Mouse (Mus musculus): ENCODE data around the gene Gm13287.
"Not testable (repeated sequence)": the region's sequence is repeated elsewhere in the genome, so short reads cannot be mapped to it uniquely, and the experiment has no call there.

The Gm13287 gene

DNA sequence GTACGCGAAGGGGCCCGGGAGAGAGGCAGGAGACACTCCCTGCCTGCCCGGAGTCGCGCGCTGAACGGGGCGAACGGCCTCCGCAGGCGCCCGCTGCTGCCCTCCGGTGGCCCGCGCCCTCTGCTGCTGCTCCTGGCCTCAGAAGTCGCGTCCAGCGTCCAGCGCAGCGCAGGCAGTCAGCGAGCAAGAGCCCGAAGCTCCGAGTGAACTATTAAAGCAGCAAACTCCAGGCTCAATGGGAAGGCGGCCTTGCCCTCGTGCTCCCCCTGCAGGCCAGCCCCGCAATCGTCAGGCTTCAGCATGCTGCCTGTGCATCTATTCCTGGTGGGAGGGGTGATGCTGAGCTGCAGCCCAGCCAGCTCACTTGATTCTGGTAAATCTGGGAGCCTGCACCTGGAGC, 6.0 kb upstream of the Gm13287 start, which contains the start of gene Gm13279:
Gene Gm13279 (plus strand): TSS at position 301 of the 400 bp plus-strand sequence.
- DNase-seq (ENCODE audit: low read depth, low spot score): not testable (repeated sequence)

DNA sequence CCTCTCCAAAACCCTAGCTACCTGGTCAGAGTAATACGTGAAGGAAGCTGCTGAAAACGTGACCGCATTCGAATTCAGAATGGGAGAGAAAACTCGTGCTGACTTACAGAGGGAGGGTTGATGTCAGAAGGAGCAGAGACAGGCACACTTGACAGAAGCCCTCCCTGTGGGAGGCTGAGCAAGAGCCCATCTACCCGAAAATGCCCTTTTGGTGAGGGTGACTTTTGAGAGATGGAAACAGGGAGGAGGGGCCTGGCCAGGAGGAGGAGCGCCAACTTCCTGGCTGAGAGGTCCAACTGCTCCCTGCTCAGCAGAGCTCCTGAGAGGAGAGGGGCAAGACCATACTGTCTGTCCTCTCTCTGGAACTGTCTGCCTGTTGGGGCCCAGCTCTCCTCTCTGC, 3.7 kb upstream of the Gm13287 start, which contains the start of gene Gm13285:
Gene Gm13285 (plus strand): TSS at position 301 of the 400 bp plus-strand sequence.
- not testable (repeated sequence) for DNase-seq (ENCODE audit: low read depth, low spot score)

DNA sequence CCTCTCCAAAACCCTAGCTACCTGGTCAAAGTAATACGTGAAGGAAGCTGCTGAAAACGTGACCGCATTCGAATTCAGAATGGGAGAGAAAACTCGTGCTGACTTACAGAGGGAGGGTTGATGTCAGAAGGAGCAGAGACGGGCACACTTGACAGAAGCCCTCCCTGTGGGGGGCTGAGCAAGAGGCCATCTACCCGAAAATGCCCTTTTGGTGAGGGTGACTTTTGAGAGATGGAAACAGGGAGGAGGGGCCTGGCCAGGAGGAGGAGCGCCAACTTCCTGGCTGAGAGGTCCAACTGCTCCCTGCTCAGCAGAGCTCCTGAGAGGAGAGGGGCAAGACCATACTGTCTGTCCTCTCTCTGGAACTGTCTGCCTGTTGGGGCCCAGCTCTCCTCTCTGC, 2.2 kb downstream of the Gm13287 start, which contains the start of gene Gm13288:
Gene Gm13288 (plus strand): TSS at position 301 of the 400 bp plus-strand sequence.
- not testable (repeated sequence) for DNase-seq (ENCODE audit: low read depth, low spot score)

GRCm38 (mm10) chr4:88805761-88806160, 2.7 kb downstream of the Gm13287 start:
- DNase-seq (ENCODE audit: low read depth, low spot score): not testable (repeated sequence)

- no peak for DNase-seq (ENCODE audit: low read depth, low spot score)
Measured at GRCm38 (mm10) chr4:88815928-88816327, 12.9 kb downstream of the Gm13287 start, which contains the start of gene Ifna7. Ifna7 (plus strand) TSS chr4:88816228.

- DNase-seq (ENCODE audit: low read depth, low spot score): no peak
Measured at GRCm38 (mm10) chr4:88819659-88820058, 16.6 kb downstream of the Gm13287 start, which contains the start of gene Ifna11. Ifna11 (plus strand) TSS chr4:88819959.

DNA sequence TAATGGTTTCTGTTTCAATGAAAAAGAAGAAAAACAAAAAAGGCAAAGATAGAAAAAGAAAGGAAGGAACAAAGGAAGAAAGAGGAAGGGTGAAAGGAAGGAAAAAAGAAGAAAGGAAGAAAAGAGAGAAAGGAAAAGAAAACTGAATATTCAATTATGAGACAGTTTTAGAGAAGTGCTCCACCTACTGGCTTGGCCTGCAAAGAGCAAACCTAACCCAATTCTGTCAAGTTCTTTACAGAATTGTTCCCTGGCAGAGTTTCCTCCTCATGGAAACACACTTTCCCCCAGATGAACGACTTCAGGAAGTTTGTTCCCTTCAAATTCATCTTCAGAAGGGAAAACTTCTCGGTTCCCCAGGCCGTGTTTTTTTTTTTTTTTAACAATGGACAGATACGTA, 19.9 kb downstream of the Gm13287 start:
- DNase-seq (ENCODE audit: low read depth, low spot score): no peak

DNA sequence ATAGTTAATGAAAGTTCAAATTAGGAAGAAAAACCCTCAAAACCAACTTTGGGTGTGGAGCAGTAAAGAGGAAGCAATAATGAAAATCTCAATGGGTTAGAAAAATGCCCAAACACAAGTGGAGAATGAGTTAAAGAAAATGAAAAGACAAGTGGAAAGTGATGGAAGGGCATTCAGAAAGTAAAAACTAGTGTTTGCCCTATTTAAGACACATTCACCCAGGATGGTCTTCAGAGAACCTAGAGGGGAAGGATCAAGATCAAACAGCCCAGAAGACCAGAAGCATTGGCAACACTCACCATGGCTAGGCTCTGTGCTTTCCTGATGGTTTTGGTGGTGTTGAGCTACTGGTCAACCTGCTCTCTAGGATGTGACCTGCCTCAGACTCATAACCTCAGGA, 24.1 kb downstream of the Gm13287 start, which contains the start of gene Ifna6:
Gene Ifna6 (plus strand): TSS at position 301 of the 400 bp plus-strand sequence.
- DNase-seq (ENCODE audit: low read depth, low spot score): not testable (repeated sequence)

GRCm38 (mm10) chr4:88830523-88830922, 27.5 kb downstream of the Gm13287 start:
- no peak for DNase-seq (ENCODE audit: low read depth, low spot score)

DNA sequence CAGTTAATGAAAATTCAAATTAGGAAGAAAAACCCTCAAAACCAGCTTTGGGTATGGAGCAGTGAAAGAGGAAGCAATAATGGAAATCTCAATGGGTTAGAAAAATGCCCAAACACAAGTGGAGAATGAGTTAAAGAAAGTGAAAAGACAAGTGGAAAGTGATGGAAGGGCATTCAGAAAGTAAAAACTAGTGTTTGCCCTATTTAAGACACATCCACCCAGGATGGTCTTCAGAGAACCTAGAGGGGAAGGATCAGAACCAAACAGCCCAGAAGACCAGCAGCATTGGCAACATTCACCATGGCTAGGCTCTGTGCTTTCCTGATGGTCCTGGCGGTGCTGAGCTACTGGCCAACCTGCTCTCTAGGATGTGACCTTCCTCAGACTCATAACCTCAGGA, 32.2 kb downstream of the Gm13287 start, which contains the start of gene Ifna5:
Gene Ifna5 (plus strand): TSS at position 301 of the 400 bp plus-strand sequence.
- DNase-seq (ENCODE audit: low read depth, low spot score): not testable (repeated sequence)

DNA sequence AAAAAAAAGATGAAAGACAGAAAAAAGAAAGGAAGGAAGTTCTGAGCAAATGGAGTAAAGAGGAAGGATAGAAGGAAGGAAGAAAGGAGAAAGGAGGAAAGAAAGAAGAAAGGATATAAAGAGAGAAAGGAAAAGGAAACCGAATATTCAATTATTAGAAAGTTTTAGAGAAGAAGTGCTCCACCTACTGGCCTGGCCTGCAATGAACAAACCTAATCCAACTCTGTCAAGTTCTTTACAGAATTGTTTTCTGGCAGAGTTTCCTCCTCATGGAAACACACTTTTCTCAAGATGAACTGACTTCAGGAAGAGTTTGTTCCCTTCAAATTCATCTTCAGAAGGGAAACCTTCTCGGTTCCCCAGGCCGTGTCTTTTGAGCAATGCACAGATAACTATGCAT, 35.8 kb downstream of the Gm13287 start:
- DNase-seq (ENCODE audit: low read depth, low spot score): no peak

DNA sequence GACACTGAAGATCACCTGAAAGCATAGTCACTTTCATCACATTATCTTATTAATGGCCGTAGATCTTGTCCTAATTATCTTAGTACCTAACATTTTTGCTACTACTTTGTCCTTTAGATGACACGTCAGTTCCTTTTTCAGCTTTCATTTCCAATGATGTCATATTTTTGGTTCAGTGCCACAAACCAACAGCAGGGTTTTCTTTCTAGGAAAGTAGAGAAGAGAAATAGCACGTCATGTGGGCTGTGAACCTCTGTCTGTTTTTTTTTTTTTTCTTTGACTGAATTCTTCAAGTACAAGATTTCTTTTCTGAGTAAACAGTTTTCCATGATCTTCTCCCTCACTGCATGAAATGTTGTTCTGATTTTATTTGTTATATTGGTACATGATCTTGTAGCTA, 37.0 kb downstream of the Gm13287 start:
- no peak for DNase-seq (ENCODE audit: low read depth, low spot score)

DNA sequence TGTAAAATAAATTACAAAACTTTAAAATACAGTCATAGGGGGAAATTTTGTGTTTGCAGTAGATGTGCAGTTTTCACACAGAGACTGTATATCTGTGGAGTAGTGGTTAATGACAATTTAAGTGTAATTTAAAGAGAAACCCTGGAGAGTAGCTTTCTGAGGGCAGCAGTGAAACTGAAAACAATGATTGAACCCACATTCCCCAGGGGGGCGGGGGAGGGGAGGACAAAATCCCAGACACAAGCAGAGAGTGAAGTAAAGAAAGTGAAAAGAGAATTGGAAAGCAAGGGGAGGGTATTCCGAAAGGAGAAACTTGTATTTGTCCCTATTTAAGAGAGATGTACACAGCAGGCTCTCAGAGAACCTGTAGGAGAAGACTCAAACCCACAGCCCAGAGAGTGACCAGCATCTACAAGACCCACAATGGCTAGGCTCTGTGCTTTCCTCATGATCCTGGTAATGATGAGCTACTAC, 38.4 kb downstream of the Gm13287 start, which contains the start of gene Ifna4:
Gene Ifna4 (plus strand): TSS at position 424 of the 474 bp plus-strand sequence.
- no peak for DNase-seq (ENCODE audit: low read depth, low spot score)

DNA sequence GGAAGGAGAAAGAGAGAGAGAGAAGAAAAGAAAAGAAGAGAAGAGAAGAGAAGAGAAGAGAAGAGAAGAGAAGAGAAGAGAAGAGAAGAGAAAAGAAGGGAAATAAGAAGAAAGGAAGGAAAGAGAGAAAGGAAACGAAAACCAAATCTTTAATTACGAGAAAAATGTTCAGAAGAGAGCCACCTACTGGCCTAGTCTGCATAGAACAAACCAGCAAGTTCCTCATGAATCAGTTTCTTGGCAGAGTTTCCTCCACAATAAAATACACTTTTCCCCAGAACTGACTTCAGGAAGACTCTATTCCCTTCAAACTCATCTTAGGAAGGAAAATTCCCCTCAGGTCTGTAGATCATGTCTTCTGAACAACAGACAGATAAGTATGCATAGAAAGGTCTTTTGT, 42.3 kb downstream of the Gm13287 start:
- no peak for DNase-seq (ENCODE audit: low read depth, low spot score)

- DNase-seq (ENCODE audit: low read depth, low spot score): no peak
Measured at GRCm38 (mm10) chr4:88849698-88850097, 46.6 kb downstream of the Gm13287 start, which contains the start of gene Ifna1. Ifna1 (plus strand) TSS chr4:88850087.

DNA sequence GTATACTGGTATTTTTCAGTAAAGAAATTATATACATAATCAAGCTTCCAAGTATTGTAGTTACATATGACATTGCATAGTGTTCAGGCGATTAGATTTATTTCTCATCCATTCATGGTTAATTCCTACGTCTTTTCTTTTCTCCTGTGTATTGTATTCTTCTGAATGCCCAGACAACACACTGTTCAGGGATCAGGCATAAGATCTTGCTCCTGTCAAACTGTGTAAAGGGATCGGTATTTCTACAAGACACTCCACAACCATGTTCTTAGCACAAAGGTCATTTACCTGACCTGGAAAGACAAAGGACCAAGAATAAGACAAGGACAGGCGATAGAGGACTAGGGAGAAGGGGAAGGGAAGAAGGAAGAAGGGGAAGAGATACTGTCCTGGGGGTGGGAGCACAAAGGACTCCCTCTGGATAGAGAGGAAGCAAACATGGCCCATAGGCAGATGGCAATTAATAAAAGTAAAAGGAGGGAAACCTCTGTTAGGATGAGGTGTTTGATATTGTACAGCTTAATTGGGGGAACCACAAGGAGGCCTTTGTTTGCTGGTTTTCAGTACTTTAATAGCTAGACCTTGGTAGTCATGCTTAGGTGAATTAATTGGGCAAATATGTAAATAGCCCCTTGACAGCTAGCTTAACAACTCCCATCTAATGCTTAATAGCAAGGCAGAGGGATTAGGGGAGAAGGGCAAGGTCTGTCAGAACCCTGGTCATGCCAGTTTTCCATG, 48.1 kb downstream of the Gm13287 start:
- no peak for DNase-seq (ENCODE audit: low read depth, low spot score)

All from retina, adult 2 months (tissue).